Mouse (Mus musculus): ENCODE measurements around the gene 1190005I06Rik.
A peak's percentile ranks its signal among the peaks of the same experiment; 100 is the strongest.

The 1190005I06Rik gene

GRCm38 (mm10) chr8:120620441-120620840 is 27.0 kb downstream of the 1190005I06Rik start:
- DNase-seq (ENCODE audit: low spot score), result no peak

DNA sequence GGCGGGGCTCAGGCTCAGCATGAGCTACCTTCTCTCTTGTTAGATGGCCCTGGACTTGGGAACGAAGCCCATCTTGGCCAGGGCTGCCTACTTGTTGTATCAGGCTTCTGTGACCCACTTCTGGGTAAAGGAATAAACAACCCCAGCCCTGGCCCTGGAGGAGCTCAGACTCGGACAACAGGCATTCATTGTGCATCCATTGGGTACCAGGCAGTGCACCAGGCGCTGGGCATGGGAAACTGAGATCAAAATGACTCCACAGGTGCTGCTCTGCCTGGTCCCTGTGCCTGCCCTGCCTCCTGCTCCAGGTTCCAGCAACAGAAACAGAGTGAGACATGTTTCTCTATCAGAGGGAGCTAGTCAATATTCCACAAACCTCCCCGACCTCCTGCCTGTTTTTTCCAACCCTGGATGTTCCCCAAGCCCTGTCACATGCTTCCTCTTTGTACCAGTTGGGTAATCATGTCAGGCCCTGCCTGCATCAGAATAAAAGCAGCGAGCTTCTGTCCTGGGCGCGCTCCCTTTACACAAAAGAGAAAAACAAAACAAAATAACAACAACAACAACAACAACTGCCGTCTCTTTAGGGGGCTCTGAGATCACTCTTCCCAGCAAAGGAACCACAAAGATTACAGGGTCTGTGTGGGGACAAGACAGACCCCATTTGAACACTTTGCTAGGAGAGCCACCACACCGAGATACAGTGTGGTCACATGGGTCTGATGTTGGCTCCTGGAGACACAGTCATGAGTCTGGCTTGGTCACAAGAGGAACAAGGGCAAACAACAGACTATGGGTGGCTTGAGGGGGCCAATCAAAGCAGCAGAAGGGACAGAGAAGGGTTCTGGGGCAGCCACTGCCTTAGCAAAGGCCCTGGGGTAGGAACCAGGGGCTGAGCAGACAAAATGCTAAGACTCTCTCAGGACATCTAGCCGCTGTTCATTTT is 27.9 kb downstream of the 1190005I06Rik start:
- no peak for DNase-seq (ENCODE audit: low spot score)

DNA sequence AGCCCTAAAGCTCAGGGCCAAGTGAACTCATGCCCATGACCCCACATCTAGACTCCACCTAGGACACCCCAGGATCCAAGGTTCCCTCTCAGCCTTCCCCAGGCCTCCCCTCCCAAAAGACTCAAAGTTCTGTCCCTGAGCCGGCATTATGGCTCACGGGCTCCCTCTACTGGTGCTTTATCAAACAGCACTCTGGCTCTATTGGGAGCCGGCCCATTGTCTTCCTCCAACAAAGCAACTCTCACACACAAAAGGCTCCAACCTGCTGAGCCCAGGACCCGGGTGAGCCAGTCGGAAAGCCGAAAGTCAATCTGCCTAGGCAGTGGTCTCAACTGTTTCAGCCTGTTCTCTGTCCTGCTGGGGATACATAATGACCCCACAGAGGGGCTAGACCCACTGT is 29.3 kb downstream of the 1190005I06Rik start:
- no peak for DNase-seq (ENCODE audit: low spot score)

GRCm38 (mm10) chr8:120616663-120617626 is 30.5 kb downstream of the 1190005I06Rik start:
- DNase-seq (ENCODE audit: low spot score), result no peak

DNA sequence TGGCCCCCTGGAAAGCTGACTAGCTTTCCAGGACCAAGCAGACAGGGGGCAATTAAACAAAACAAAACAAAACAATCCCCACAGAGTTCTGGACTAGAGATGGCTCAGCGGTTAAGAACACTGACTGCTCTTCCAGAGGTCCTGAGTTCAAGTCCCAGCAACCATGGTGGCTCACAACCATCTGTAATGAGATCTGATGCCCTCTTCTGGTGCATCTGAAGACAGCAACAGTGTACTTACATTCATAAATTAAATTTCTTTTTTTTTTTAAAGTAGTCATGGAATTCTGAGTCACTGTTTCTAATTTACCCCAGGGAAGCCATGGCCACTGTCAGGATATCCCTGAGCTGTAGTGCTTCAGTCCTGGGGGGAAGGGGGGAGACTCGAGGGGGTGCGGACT is 32.9 kb downstream of the 1190005I06Rik start:
- DNase-seq (ENCODE audit: low spot score), result no peak

GRCm38 (mm10) chr8:120610824-120611223 is 36.6 kb downstream of the 1190005I06Rik start:
- no peak for DNase-seq (ENCODE audit: low spot score)

- no peak for DNase-seq (ENCODE audit: low spot score)
Observed at GRCm38 (mm10) chr8:120607885-120608284, 39.5 kb downstream of the 1190005I06Rik start.

DNA sequence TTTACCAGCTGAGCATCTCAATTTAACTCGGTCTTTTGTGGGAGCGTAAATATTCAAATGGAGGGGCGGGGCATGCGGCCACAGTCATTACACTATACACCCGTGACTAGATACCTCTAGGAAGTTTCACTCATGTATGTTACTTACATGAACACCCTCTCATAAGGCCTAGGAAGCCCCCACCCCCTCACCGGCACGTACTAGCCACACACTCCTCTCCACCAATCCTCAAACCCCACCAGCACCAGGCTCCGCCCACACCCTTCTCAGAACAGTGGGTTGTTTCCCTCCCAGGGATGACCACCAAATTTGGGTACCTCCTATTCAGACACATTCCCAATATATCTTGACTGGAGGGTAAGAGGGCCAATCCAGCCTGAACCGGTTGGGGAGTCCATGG is 40.0 kb downstream of the 1190005I06Rik start:
- no peak for DNase-seq (ENCODE audit: low spot score)

GRCm38 (mm10) chr8:120602672-120603071 is 44.8 kb downstream of the 1190005I06Rik start:
- DNase-seq (ENCODE audit: low spot score), result no peak

GRCm38 (mm10) chr8:120599504-120599903 is 47.9 kb downstream of the 1190005I06Rik start:
- peak; percentile 34 for DNase-seq (ENCODE audit: low spot score)

DNA sequence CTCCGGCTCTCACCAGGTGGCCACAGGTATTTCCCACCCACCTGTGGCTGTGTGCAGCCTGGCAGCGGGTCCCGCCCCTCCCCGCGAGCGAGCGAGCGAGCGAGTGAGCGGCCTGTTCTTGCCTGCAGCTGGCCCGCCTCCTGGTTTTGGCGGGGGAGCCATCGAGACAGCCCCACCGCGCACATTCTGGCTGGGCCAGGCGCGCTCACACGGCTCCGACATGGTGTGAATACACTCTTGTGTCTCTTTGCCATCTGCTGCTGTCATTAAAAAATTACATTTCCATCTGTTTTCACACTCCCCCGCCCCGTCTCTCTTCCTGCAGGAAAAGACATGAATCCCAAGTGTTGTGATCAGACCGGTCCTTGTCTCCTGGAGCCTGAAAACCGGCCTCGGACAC is 48.9 kb downstream of the 1190005I06Rik start:
- no peak for DNase-seq (ENCODE audit: low spot score)

DNA sequence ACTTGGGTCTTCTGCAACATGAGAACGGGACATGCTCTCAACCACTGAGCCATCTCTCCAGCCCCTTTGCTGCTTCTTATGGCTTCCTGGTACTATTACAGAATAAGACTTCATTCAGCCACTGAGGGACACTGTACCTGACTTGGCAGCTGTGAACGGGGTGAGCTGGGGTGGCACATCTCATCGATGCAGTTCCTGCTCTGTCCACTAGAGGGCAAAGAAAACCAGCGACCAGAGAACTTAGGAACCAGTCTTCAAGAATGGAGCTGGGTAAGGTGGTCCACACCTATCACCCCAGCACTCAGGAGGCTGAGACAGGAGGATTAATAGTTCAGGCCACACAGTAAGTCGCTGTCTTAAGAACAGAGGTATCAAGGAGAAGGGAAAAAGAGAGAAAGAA is 51.5 kb downstream of the 1190005I06Rik start:
- DNase-seq (ENCODE audit: low spot score), result no peak

- no peak for DNase-seq (ENCODE audit: low spot score)
Observed at GRCm38 (mm10) chr8:120594571-120594970, 52.9 kb downstream of the 1190005I06Rik start.

GRCm38 (mm10) chr8:120591587-120592292 is 55.7 kb downstream of the 1190005I06Rik start:
- DNase-seq (ENCODE audit: low spot score), result no peak

GRCm38 (mm10) chr8:120589921-120590320 is 57.5 kb downstream of the 1190005I06Rik start:
- no peak for DNase-seq (ENCODE audit: low spot score)

- peak; percentile 100 for DNase-seq (ENCODE audit: low spot score)
Observed at GRCm38 (mm10) chr8:120588908-120589771, 58.3 kb downstream of the 1190005I06Rik start, which contains the start of gene Gins2. TSS of gene Gins2 (minus strand) at chr8:120589304.

DNA sequence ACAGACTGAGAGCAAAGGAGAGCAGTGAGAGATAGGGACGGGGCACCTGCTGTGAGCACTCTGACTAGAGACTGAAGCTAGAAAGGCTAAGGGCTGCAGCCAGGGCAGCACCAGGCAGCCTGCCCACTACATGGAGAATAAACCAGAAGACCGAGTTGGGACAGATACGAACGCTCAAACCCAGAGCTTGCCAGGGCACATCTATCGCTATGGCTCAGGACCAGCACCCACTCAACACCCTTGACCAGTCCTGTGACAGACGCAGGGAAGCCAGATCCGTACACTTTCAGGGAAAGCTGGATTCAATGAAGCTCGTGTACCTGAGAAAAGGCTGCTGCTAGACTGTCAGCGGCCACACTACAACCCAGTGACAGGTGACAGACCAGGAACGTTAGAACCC is 61.9 kb downstream of the 1190005I06Rik start:
- DNase-seq (ENCODE audit: low spot score), result no peak

DNA sequence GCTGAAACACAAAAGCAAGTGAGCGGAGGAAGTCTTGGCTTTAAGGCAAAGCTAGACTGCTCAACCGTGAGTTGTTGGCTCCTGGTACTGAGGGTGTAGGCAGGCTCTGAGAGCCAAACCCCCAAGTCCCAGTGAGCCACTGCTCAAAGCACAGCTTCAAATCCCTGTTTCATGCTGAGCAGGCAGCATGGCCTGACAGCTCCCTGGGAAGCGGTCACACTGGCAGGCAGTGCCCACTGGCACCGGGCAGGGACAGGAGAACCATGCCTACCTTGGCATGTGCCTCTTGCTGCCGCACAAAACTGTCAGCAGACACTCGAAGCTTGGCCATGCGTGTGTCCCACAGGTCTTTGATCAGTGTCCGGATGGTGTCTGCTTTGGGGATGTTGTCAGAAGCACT is 65.6 kb downstream of the 1190005I06Rik start:
- DNase-seq (ENCODE audit: low spot score), result no peak

- DNase-seq (ENCODE audit: low spot score), result no peak
Observed at GRCm38 (mm10) chr8:120581329-120581728, 66.1 kb downstream of the 1190005I06Rik start.

GRCm38 (mm10) chr8:120580336-120581000 is 67.0 kb downstream of the 1190005I06Rik start:
- DNase-seq (ENCODE audit: low spot score), result no peak

Measured in ovary, adult 18-20 months (tissue).